Mouse (Mus musculus): ENCODE measurements around the gene Pgm5. TPM values are rescaled to one million over a fixed set of nuclear protein-coding genes. Genes with fewer than 3 reads are reported as not detected.

The Pgm5 gene
- polyA plus RNA-seq, 1 experiment from 2014 or later = 1.6 TPM

DNA sequence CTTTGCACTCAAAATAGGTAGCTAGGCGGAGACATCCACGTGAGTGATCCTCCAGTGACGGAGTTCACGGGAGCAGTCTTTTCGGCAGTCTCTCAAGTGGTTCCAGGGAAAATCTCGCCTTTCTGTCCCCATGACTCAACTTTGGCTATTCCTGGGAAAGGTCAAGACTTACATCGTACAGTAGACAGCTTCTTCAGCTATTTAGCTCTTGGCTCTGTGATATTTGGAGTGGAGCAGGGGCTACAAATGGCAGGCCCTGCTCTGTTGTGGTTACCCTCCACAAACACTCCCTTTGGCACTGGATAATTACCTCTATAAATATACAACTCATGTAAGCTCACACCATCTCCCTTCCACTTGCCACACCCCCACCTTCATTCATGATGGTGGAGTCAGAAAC lies 185.2 kb downstream of the Pgm5 start:
- Histone ChIP-seq H3K27ac (ENCODE audit: low read length) (no peak overlapping the region), H3K36me3 (ENCODE audit: insufficient read depth, low read length) (no peaks in the 10 kb centered on the region), H3K9ac (replicated peaks; ENCODE audit: low read length) (no peak overlapping the region), H3K4me1 (ENCODE audit: insufficient read depth, low read length) (peaks cover 27% of the 10 kb centered on the region), H3K4me3 (ENCODE audit: low read length) (no peak overlapping the region), H3K27me3 (ENCODE audit: insufficient read depth, low read length) (no peaks in the 10 kb centered on the region), H3K4me2 (replicated peaks; ENCODE audit: low read depth, low read length) (no peak overlapping the region; the same call in 1 of the 2 replicates), H3K9me3 (ENCODE audit: low read length) (no peaks in the 10 kb centered on the region)
- WGBS = 64% methylated on average over 7 of the region's 7 CpGs
- no peak for ATAC-seq (ENCODE audit: low FRiP score, low TSS enrichment)

DNA sequence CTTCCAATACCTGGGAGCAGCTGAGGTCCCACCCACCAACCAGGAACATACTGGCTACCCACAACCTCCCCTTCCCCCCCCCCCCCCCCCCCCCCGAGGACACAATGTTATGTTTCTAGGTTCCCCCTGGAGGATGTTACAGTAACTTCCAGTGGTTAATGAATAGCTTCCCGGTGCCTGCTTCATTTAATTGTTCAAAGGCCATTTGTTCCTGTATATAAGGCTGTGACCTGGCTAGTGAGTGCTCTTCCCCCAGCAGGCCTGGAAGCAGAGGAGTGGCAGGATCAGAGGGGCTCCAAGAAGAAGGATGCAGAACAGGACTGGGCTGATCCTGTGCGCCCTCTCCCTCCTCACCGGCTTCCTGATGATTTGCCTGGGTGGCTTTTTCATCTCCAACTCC lies 187.9 kb downstream of the Pgm5 start, which contains the start of gene Tmem252:
Gene Tmem252, plus strand, starts transcription at position 247 of the 400 bp plus-strand sequence.
- 25% methylated on average over 4 of the region's 4 CpGs for WGBS
- Histone ChIP-seq H3K9me3 (ENCODE audit: low read length) (no peaks in the 10 kb centered on the region), H3K4me1 (ENCODE audit: insufficient read depth, low read length) (peaks cover 32% of the 10 kb centered on the region), H3K4me3 (ENCODE audit: low read length) (peak within 1 kb of the TSS; percentile 32), H3K27ac (ENCODE audit: low read length) (peak within 1 kb of the TSS; percentile 74), H3K36me3 (ENCODE audit: insufficient read depth, low read length) (no peaks in the 10 kb centered on the region), H3K4me2 (replicated peaks; ENCODE audit: low read depth, low read length) (peak within 1 kb of the TSS; percentile 38), H3K9ac (replicated peaks; ENCODE audit: low read length) (peak within 1 kb of the TSS; percentile 36; the same call in 1 of the 2 replicates), H3K27me3 (ENCODE audit: insufficient read depth, low read length) (no peaks in the 10 kb centered on the region)
- ATAC-seq (ENCODE audit: low FRiP score, low TSS enrichment) = peak; percentile 83; the same call in 1 of the 2 replicates

DNA sequence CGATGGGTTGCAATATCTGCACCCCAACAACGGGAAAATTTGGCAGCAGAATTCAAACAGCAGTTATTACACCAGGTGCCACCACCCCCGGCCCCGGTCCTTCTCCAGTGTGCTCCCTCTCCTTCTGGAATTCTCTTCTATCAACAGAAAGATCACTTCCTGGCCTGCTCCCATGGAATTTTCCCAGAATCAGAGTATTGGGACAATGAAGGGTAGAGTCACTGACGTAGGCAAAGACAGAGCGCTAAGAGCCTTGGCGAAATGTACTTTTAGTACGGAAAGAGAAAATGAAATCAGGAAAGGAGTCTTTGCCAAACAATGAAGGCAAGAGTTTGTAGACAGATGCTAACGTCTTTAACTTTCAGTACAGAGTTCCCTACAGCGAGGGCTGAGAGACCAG lies 188.3 kb downstream of the Pgm5 start:
- 68% methylated on average over 10 of the region's 10 CpGs for WGBS
- Histone ChIP-seq H3K36me3 (ENCODE audit: insufficient read depth, low read length) (no peaks in the 10 kb centered on the region), H3K9ac (replicated peaks; ENCODE audit: low read length) (no peak overlapping the region), H3K4me1 (ENCODE audit: insufficient read depth, low read length) (peaks cover 32% of the 10 kb centered on the region), H3K9me3 (ENCODE audit: low read length) (no peaks in the 10 kb centered on the region), H3K27me3 (ENCODE audit: insufficient read depth, low read length) (no peaks in the 10 kb centered on the region), H3K4me3 (ENCODE audit: low read length) (no peak overlapping the region), H3K4me2 (replicated peaks; ENCODE audit: low read depth, low read length) (no peak overlapping the region), H3K27ac (ENCODE audit: low read length) (peak overlapping the region; percentile 63)
- no peak for ATAC-seq (ENCODE audit: low FRiP score, low TSS enrichment)

DNA sequence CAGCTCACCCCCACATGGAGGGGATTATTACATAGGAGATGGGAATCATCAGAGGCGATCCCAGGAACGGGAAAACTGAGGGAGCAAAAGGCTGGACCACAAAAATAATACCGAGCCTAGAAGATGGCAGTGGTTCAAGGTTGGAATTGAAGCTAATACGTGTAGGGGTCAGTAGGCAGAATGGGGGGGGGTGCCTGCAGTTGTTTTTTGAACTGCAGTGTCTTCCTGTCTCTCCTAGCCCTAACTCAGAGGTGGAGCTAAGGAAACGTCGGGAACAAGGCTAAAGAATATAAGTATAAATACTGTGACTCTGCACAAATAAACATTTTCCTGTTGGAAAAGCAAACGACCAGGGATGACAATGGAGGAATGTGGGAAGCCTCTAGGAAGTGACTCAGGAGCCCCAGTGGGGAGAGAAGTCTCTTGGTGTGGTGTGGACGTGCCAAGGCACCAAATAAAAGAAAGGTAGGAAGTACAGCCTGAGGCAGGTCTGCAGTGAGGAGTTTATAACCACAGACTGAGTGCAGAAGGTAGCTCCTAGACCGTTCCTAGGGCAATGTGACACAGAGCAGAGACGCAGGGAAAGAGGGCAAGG lies 189.2 kb downstream of the Pgm5 start:
- Histone ChIP-seq H3K4me3 (ENCODE audit: low read length) (no peak overlapping the region), H3K9me3 (ENCODE audit: low read length) (no peaks in the 10 kb centered on the region), H3K4me2 (replicated peaks; ENCODE audit: low read depth, low read length) (no peak overlapping the region), H3K9ac (replicated peaks; ENCODE audit: low read length) (no peak overlapping the region), H3K36me3 (ENCODE audit: insufficient read depth, low read length) (no peaks in the 10 kb centered on the region), H3K4me1 (ENCODE audit: insufficient read depth, low read length) (peaks cover 32% of the 10 kb centered on the region), H3K27ac (ENCODE audit: low read length) (peak overlapping the region; percentile 70), H3K27me3 (ENCODE audit: insufficient read depth, low read length) (no peaks in the 10 kb centered on the region)
- ATAC-seq (ENCODE audit: low FRiP score, low TSS enrichment) = no peak
- WGBS = 40% methylated on average over 10 of the region's 10 CpGs

DNA sequence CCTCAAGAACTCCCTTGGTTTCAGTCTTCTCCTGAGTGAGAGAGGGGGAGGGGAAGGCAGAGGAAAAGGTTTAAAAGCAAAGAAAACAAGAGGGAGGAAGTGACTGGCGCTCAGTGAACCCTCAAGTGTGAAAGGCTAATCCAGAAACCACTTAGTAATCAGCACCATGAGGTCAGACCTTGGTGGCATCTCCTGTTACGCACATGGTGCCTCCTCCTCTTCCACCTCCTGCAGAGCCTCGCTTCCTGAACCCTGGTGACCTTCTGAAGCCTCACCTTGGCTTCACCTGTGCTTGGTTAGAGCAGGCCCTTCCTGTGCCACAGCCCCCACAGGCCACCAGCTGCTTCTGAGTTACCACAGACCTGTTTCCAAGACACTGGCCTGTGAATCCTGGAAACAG lies 190.1 kb downstream of the Pgm5 start:
- H3K27me3 ChIP-seq (ENCODE audit: insufficient read depth, low read length) = no peaks in the 10 kb centered on the region
- no peak overlapping the region for H3K4me3 ChIP-seq (ENCODE audit: low read length)
- H3K27ac ChIP-seq (ENCODE audit: low read length) = peak overlapping the region; percentile 70
- ATAC-seq (ENCODE audit: low FRiP score, low TSS enrichment) = peak; percentile 77
- no peak overlapping the region for H3K4me2 ChIP-seq (replicated peaks; ENCODE audit: low read depth, low read length)
- peaks cover 32% of the 10 kb centered on the region for H3K4me1 ChIP-seq (ENCODE audit: insufficient read depth, low read length)
- H3K9me3 ChIP-seq (ENCODE audit: low read length) = no peaks in the 10 kb centered on the region
- H3K9ac ChIP-seq (replicated peaks; ENCODE audit: low read length) = no peak overlapping the region
- 16% methylated on average over 3 of the region's 3 CpGs for WGBS
- H3K36me3 ChIP-seq (ENCODE audit: insufficient read depth, low read length) = no peaks in the 10 kb centered on the region

DNA sequence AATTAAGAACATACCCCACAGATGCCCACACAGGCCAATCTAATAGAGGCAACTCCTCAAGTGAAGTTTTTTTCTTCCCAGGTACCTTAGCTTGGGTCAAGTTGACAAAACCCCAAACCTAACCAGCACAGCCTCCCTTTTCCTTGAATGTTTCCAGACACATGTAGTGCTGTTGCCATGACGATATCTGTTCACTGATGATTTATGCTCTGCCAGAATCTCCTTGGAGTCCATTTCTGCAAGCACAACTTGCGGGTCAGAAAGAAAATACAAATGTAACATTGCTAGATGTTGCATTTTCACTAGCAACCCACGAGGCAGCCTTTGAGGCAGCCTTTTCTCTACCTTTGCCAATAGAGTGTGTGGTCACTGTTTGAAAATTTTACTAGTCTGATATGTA lies 194.1 kb downstream of the Pgm5 start:
- H3K27ac ChIP-seq (ENCODE audit: low read length) = no peak overlapping the region
- no peak overlapping the region for H3K9ac ChIP-seq (replicated peaks; ENCODE audit: low read length)
- H3K9me3 ChIP-seq (ENCODE audit: low read length) = no peaks in the 10 kb centered on the region
- H3K4me3 ChIP-seq (ENCODE audit: low read length) = no peak overlapping the region
- no peaks in the 10 kb centered on the region for H3K36me3 ChIP-seq (ENCODE audit: insufficient read depth, low read length)
- ATAC-seq (ENCODE audit: low FRiP score, low TSS enrichment) = no peak
- peaks cover 14% of the 10 kb centered on the region for H3K4me1 ChIP-seq (ENCODE audit: insufficient read depth, low read length)
- no peak overlapping the region for H3K4me2 ChIP-seq (replicated peaks; ENCODE audit: low read depth, low read length)
- no peaks in the 10 kb centered on the region for H3K27me3 ChIP-seq (ENCODE audit: insufficient read depth, low read length)
- WGBS = 67% methylated on average over 3 of the region's 3 CpGs

DNA sequence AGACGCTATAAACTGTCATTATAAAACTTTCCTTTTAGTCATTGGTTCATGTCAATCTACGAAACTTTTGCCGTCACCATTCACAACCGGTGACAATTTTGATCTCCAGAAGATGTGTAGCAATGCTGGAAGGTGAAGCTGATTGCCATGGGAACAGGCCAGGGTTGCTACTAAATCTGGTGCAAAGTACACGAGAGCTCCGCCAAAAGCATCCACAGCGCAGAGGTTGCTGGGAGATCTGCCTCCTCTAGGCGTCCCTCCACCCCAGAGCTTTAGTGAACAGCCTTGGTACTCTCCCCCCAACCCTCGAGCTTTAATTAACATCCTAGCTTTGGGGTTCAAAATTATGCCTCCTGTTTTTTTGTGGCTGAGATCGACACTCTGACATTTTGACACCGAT lies 195.9 kb downstream of the Pgm5 start:
- 83% methylated on average over 11 of the region's 11 CpGs for WGBS

DNA sequence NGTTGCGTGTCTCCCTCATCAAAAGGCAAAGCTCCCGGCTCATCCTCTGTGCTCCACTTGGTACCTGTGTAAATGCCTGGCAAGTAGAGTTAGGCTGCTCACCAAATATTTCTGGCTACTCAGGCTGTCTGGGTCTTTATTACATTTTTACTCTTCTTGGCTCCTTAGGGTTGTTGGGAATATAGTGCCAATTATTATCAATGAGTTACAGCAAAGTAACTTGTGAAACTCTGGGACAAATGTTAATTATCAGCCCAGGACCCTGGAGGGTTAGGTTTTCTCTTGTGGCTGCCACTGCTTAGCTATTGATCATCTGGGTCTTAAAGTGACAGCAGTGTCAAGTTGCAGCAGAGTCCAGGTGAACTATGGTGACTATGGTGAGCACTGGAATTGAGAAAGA lies 199.3 kb downstream of the Pgm5 start:
- Histone ChIP-seq H3K9ac (replicated peaks; ENCODE audit: low read length) (no peak overlapping the region), H3K4me3 (ENCODE audit: low read length) (no peak overlapping the region), H3K9me3 (ENCODE audit: low read length) (no peaks in the 10 kb centered on the region), H3K4me2 (replicated peaks; ENCODE audit: low read depth, low read length) (no peak overlapping the region), H3K27me3 (ENCODE audit: insufficient read depth, low read length) (no peaks in the 10 kb centered on the region), H3K36me3 (ENCODE audit: insufficient read depth, low read length) (no peaks in the 10 kb centered on the region), H3K4me1 (ENCODE audit: insufficient read depth, low read length) (no peaks in the 10 kb centered on the region; the same call in 1 of the 2 replicates), H3K27ac (ENCODE audit: low read length) (no peak overlapping the region)
- no peak for ATAC-seq (ENCODE audit: low FRiP score, low TSS enrichment)
- 88% methylated on average over 2 of the region's 2 CpGs for WGBS

More for the DNA sequence above, 195.9 kb downstream of the Pgm5 start:
- Histone ChIP-seq H3K27ac (ENCODE audit: low read length) (no peak overlapping the region), H3K9ac (replicated peaks; ENCODE audit: low read length) (no peak overlapping the region), H3K27me3 (ENCODE audit: insufficient read depth, low read length) (no peaks in the 10 kb centered on the region), H3K9me3 (ENCODE audit: low read length) (no peaks in the 10 kb centered on the region), H3K4me1 (ENCODE audit: insufficient read depth, low read length) (no peaks in the 10 kb centered on the region; the same call in 1 of the 2 replicates), H3K36me3 (ENCODE audit: insufficient read depth, low read length) (no peaks in the 10 kb centered on the region), H3K4me2 (replicated peaks; ENCODE audit: low read depth, low read length) (no peak overlapping the region), H3K4me3 (ENCODE audit: low read length) (no peak overlapping the region)
- no peak for ATAC-seq (ENCODE audit: low FRiP score, low TSS enrichment)

DNA sequence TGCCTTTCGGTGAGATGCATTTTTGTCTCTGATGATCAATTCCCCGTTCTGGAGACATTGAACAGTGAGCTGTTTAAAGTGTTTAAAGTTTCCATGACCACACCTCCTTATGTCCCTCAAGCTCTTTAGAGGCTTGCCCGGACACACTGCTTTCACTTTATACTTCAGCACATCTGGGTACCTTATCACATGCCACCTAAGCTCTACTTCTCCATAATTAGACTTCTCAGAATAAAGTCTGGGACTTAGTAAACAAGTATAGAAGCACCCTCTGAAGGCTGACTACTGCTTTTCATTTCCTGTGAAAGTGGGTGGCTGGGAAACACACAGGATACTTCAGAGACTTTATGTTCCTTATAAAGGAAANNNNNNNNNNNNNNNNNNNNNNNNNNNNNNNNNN lies 204.7 kb downstream of the Pgm5 start:
- H3K4me2 ChIP-seq (replicated peaks; ENCODE audit: low read depth, low read length) = no peak overlapping the region
- no peaks in the 10 kb centered on the region for H3K36me3 ChIP-seq (ENCODE audit: insufficient read depth, low read length)
- peaks cover 21% of the 10 kb centered on the region for H3K4me1 ChIP-seq (ENCODE audit: insufficient read depth, low read length)
- H3K9me3 ChIP-seq (ENCODE audit: low read length) = no peaks in the 10 kb centered on the region
- no peaks in the 10 kb centered on the region for H3K27me3 ChIP-seq (ENCODE audit: insufficient read depth, low read length)
- no peak overlapping the region for H3K27ac ChIP-seq (ENCODE audit: low read length)
- WGBS = 88% methylated on average over 3 of the region's 3 CpGs
- H3K4me3 ChIP-seq (ENCODE audit: low read length) = no peak overlapping the region
- no peak for ATAC-seq (ENCODE audit: low FRiP score, low TSS enrichment)
- no peak overlapping the region for H3K9ac ChIP-seq (replicated peaks; ENCODE audit: low read length)

DNA sequence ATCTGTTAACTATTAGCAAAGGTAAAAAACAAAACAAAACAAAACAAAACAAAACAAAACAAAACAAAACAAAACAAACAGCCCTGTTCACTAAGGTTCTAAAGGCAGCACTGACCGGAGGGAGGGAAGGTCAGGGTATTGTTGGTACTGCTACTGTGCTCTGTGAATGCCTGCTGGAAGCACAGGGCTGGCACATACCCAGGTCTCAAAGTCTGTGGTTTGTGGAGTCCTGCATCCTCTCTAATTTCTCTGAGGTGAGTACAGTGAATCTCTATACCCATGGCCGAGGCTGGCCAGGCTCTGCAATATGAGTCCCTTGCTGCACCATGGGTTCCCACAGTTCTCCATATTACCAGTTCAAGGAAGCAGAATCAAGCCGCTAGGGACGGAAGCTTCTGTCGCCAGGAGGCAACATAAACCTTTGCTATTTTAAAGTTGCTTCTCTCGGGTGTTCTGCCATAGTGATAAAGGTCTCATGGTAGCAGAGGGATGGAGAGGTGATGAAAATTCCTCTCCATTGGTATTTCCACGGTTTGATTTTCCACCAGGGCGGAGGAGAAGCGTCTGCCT lies 208.3 kb downstream of the Pgm5 start:
- H3K27ac ChIP-seq (ENCODE audit: low read length) = no peak overlapping the region
- no peaks in the 10 kb centered on the region for H3K27me3 ChIP-seq (ENCODE audit: insufficient read depth, low read length)
- no peak overlapping the region for H3K9ac ChIP-seq (replicated peaks; ENCODE audit: low read length)
- H3K36me3 ChIP-seq (ENCODE audit: insufficient read depth, low read length) = no peaks in the 10 kb centered on the region
- 35% methylated on average over 9 of the region's 9 CpGs for WGBS
- peak; percentile 63; the same call in 1 of the 2 replicates for ATAC-seq (ENCODE audit: low FRiP score, low TSS enrichment)
- no peak overlapping the region; the same call in 1 of the 2 replicates for H3K4me2 ChIP-seq (replicated peaks; ENCODE audit: low read depth, low read length)
- H3K9me3 ChIP-seq (ENCODE audit: low read length) = no peaks in the 10 kb centered on the region
- peaks cover 21% of the 10 kb centered on the region; the same call in 1 of the 2 replicates for H3K4me1 ChIP-seq (ENCODE audit: insufficient read depth, low read length)
- H3K4me3 ChIP-seq (ENCODE audit: low read length) = no peak overlapping the region
